Mouse (Mus musculus): Measurements from ENCODE around the gene Abtb1. TPM values are rescaled to one million over a fixed set of nuclear protein-coding genes. Genes with fewer than 3 reads are reported as not detected.
A peak's percentile ranks its signal among the peaks of the same experiment; 100 is the strongest.

Abtb1 gene
- polyA plus RNA-seq, 1 experiment from 2014 or later: 26.7 TPM

- H3K4me3 ChIP-seq (ENCODE audit: low read depth, low read length): no peak overlapping the region
- H3K4me2 ChIP-seq: no peak overlapping the region
- DNase-seq (ENCODE audit: low spot score): no peak
- H3K36me3 ChIP-seq (ENCODE audit: control insufficient read depth, insufficient read depth, low read length): peaks cover 21% of the 10 kb centered on the region
- H3K27me3 ChIP-seq (replicated peaks; ENCODE audit: control insufficient read depth, insufficient read depth, low read length): peaks cover 21% of the 10 kb centered on the region
- no peaks in the 10 kb centered on the region; the same call in 1 of the 2 replicates for H3K4me1 ChIP-seq (replicated peaks; ENCODE audit: control insufficient read depth, insufficient read depth, low read length)
- no peak overlapping the region for H3K9ac ChIP-seq (ENCODE audit: low read depth, low read length)
- no peak for ATAC-seq (replicated peaks; ENCODE audit: low FRiP score)
- no peak overlapping the region for H3K27ac ChIP-seq (ENCODE audit: low read depth, low read length)
- H3K9me3 ChIP-seq (ENCODE audit: control insufficient read depth, low read length): 0 out of 2 replicates have a peak, but pooled peaks cover 2% of the 10 kb centered on the region
- 63% methylated on average over 4 of the region's 4 CpGs for WGBS
These were observed 37.7 kb upstream of the Abtb1 start for GRCm38 (mm10) chr6:88879471-88879870.

GRCm38 (mm10) chr6:88874868-88875508 lies 33.2 kb upstream of the Abtb1 start, which contains the start of gene Podxl2:
TSS of gene Podxl2 (minus strand) at chr6:88875044.
- 6% methylated on average over 55 of the region's 63 CpGs for WGBS
- Histone ChIP-seq H3K4me3 (ENCODE audit: low read depth, low read length) (peak within 1 kb of the TSS; percentile 66), H3K9me3 (ENCODE audit: control insufficient read depth, low read length) (0 out of 2 replicates have a peak, but pooled peaks cover 2% of the 10 kb centered on the region), H3K36me3 (ENCODE audit: control insufficient read depth, insufficient read depth, low read length) (no peaks in the 10 kb centered on the region), H3K4me1 (replicated peaks; ENCODE audit: control insufficient read depth, insufficient read depth, low read length) (no peaks in the 10 kb centered on the region; the same call in 1 of the 2 replicates), H3K27ac (ENCODE audit: low read depth, low read length) (no peak within 1 kb of the TSS), H3K4me2 (peak within 1 kb of the TSS; percentile 89), H3K27me3 (replicated peaks; ENCODE audit: control insufficient read depth, insufficient read depth, low read length) (peaks cover 52% of the 10 kb centered on the region), H3K9ac (ENCODE audit: low read depth, low read length) (peak within 1 kb of the TSS; percentile 58; the same call in 1 of the 2 replicates)
- DNase-seq (ENCODE audit: low spot score): peak; percentile 63
- peak; percentile 11; the same call in 1 of the 2 replicates for ATAC-seq (replicated peaks; ENCODE audit: low FRiP score)

GRCm38 (mm10) chr6:88873965-88874867 lies 32.4 kb upstream of the Abtb1 start:
- peak overlapping the region; percentile 58; the same call in 1 of the 2 replicates for H3K9ac ChIP-seq (ENCODE audit: low read depth, low read length)
- DNase-seq (ENCODE audit: low spot score) (peak; percentile 50), ATAC-seq (replicated peaks; ENCODE audit: low FRiP score) (0 out of 2 replicates have a peak, but pooled peaks have one; percentile 8)
- H3K27ac ChIP-seq (ENCODE audit: low read depth, low read length): no peak overlapping the region
- WGBS: 4% methylated on average over 74 of the region's 74 CpGs
- peak overlapping the region; percentile 66 for H3K4me3 ChIP-seq (ENCODE audit: low read depth, low read length)
- H3K27me3 ChIP-seq (replicated peaks; ENCODE audit: control insufficient read depth, insufficient read depth, low read length): peaks cover 52% of the 10 kb centered on the region
- no peaks in the 10 kb centered on the region; the same call in 1 of the 2 replicates for H3K4me1 ChIP-seq (replicated peaks; ENCODE audit: control insufficient read depth, insufficient read depth, low read length)
- H3K9me3 ChIP-seq (ENCODE audit: control insufficient read depth, low read length): 0 out of 2 replicates have a peak, but pooled peaks cover 2% of the 10 kb centered on the region
- H3K36me3 ChIP-seq (ENCODE audit: control insufficient read depth, insufficient read depth, low read length): no peaks in the 10 kb centered on the region
- peak overlapping the region; percentile 89 for H3K4me2 ChIP-seq

GRCm38 (mm10) chr6:88872811-88873210 lies 31.0 kb upstream of the Abtb1 start:
- no peak overlapping the region for H3K27ac ChIP-seq (ENCODE audit: low read depth, low read length)
- H3K9me3 ChIP-seq (ENCODE audit: control insufficient read depth, low read length): 0 out of 2 replicates have a peak, but pooled peaks cover 2% of the 10 kb centered on the region
- ATAC-seq (replicated peaks; ENCODE audit: low FRiP score) (no peak), DNase-seq (ENCODE audit: low spot score) (no peak)
- no peak overlapping the region for H3K4me2 ChIP-seq
- peaks cover 52% of the 10 kb centered on the region for H3K27me3 ChIP-seq (replicated peaks; ENCODE audit: control insufficient read depth, insufficient read depth, low read length)
- 38% methylated on average over 7 of the region's 7 CpGs for WGBS
- H3K9ac ChIP-seq (ENCODE audit: low read depth, low read length): no peak overlapping the region
- H3K4me1 ChIP-seq (replicated peaks; ENCODE audit: control insufficient read depth, insufficient read depth, low read length): no peaks in the 10 kb centered on the region; the same call in 1 of the 2 replicates
- H3K4me3 ChIP-seq (ENCODE audit: low read depth, low read length): no peak overlapping the region
- H3K36me3 ChIP-seq (ENCODE audit: control insufficient read depth, insufficient read depth, low read length): no peaks in the 10 kb centered on the region

- Histone ChIP-seq H3K27ac (ENCODE audit: low read depth, low read length) (no peak overlapping the region), H3K9me3 (ENCODE audit: control insufficient read depth, low read length) (0 out of 2 replicates have a peak, but pooled peaks cover 2% of the 10 kb centered on the region), H3K4me3 (ENCODE audit: low read depth, low read length) (no peak overlapping the region), H3K4me1 (replicated peaks; ENCODE audit: control insufficient read depth, insufficient read depth, low read length) (no peaks in the 10 kb centered on the region; the same call in 1 of the 2 replicates), H3K27me3 (replicated peaks; ENCODE audit: control insufficient read depth, insufficient read depth, low read length) (peaks cover 51% of the 10 kb centered on the region), H3K36me3 (ENCODE audit: control insufficient read depth, insufficient read depth, low read length) (no peaks in the 10 kb centered on the region), H3K4me2 (no peak overlapping the region), H3K9ac (ENCODE audit: low read depth, low read length) (no peak overlapping the region)
- WGBS: 56% methylated on average over 8 of the region's 8 CpGs
- ATAC-seq (replicated peaks; ENCODE audit: low FRiP score) (no peak), DNase-seq (ENCODE audit: low spot score) (no peak)
These were observed 29.8 kb upstream of the Abtb1 start for GRCm38 (mm10) chr6:88871546-88871945.

GRCm38 (mm10) chr6:88870594-88870993 lies 28.8 kb upstream of the Abtb1 start:
- no peak overlapping the region for H3K4me3 ChIP-seq (ENCODE audit: low read depth, low read length)
- ATAC-seq (replicated peaks; ENCODE audit: low FRiP score) (no peak), DNase-seq (ENCODE audit: low spot score) (no peak)
- H3K4me2 ChIP-seq: no peak overlapping the region
- no peak overlapping the region for H3K9ac ChIP-seq (ENCODE audit: low read depth, low read length)
- H3K36me3 ChIP-seq (ENCODE audit: control insufficient read depth, insufficient read depth, low read length): no peaks in the 10 kb centered on the region
- no peaks in the 10 kb centered on the region; the same call in 1 of the 2 replicates for H3K4me1 ChIP-seq (replicated peaks; ENCODE audit: control insufficient read depth, insufficient read depth, low read length)
- 76% methylated on average over 4 of the region's 4 CpGs for WGBS
- H3K27me3 ChIP-seq (replicated peaks; ENCODE audit: control insufficient read depth, insufficient read depth, low read length): peaks cover 43% of the 10 kb centered on the region
- 0 out of 2 replicates have a peak, but pooled peaks cover 2% of the 10 kb centered on the region for H3K9me3 ChIP-seq (ENCODE audit: control insufficient read depth, low read length)
- no peak overlapping the region for H3K27ac ChIP-seq (ENCODE audit: low read depth, low read length)

- Histone ChIP-seq H3K36me3 (ENCODE audit: control insufficient read depth, insufficient read depth, low read length) (no peaks in the 10 kb centered on the region), H3K27me3 (replicated peaks; ENCODE audit: control insufficient read depth, insufficient read depth, low read length) (peaks cover 32% of the 10 kb centered on the region), H3K9ac (ENCODE audit: low read depth, low read length) (no peak overlapping the region), H3K4me3 (ENCODE audit: low read depth, low read length) (no peak overlapping the region), H3K9me3 (ENCODE audit: control insufficient read depth, low read length) (no peaks in the 10 kb centered on the region), H3K4me1 (replicated peaks; ENCODE audit: control insufficient read depth, insufficient read depth, low read length) (no peaks in the 10 kb centered on the region; the same call in 1 of the 2 replicates), H3K4me2 (no peak overlapping the region), H3K27ac (ENCODE audit: low read depth, low read length) (no peak overlapping the region)
- DNase-seq (ENCODE audit: low spot score): no peak
- ATAC-seq (replicated peaks; ENCODE audit: low FRiP score): no peak
- 82% methylated on average over 7 of the region's 7 CpGs for WGBS
These were observed 27.7 kb upstream of the Abtb1 start for GRCm38 (mm10) chr6:88869459-88869858.

GRCm38 (mm10) chr6:88865704-88866103 lies 23.9 kb upstream of the Abtb1 start:
- Histone ChIP-seq H3K9ac (ENCODE audit: low read depth, low read length) (no peak overlapping the region), H3K27ac (ENCODE audit: low read depth, low read length) (no peak overlapping the region), H3K36me3 (ENCODE audit: control insufficient read depth, insufficient read depth, low read length) (no peaks in the 10 kb centered on the region), H3K4me3 (ENCODE audit: low read depth, low read length) (no peak overlapping the region), H3K4me2 (no peak overlapping the region), H3K9me3 (ENCODE audit: control insufficient read depth, low read length) (no peaks in the 10 kb centered on the region), H3K27me3 (replicated peaks; ENCODE audit: control insufficient read depth, insufficient read depth, low read length) (0 out of 2 replicates have a peak, but pooled peaks cover 3% of the 10 kb centered on the region), H3K4me1 (replicated peaks; ENCODE audit: control insufficient read depth, insufficient read depth, low read length) (no peaks in the 10 kb centered on the region)
- 77% methylated on average over 7 of the region's 7 CpGs for WGBS
- DNase-seq (ENCODE audit: low spot score) (no peak), ATAC-seq (replicated peaks; ENCODE audit: low FRiP score) (no peak)
